ENCODE assay signal across 8 mouse cellular contexts in the genomic region with DNA sequence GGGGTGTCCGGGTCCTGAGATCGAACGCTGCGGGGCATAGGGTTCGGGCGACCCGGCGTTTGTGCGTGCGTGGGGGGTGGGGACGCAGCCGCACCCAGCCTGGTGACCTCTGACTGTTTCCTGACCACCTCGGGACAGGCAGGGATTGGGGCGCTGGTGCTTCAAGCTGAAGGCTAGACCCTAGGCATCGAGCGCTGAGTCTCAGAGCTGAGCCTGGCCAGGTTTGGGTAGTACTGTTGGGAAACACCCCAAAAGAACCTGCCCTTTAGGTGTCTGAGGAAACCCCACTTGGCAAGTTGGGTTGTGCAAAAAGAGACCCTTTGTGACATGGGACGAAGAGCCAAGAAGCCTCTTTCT. TPM values are rescaled to one million over a fixed set of nuclear protein-coding genes. Genes with fewer than 3 reads are reported as not detected.
DNase-seq lines count a peak whose midpoint lies in the region; ATAC-seq and TF ChIP-seq lines count a peak whose summit lies in the region.

A gene (minus strand): TSS at position 38 of the 357 bp plus-strand sequence.

- peak within 1 kb of the TSS; percentile 47 to 67; a peak in 3 of 4 replicates for H3K27ac ChIP-seq in heart, embryonic 14.5 days (replicated peaks in 1 of 2; ENCODE audit: control insufficient read depth in 1 of 2, insufficient read depth in 1 of 2, low read depth in 2 of 2, low read length in 2 of 2)
- H3K27ac ChIP-seq in hindbrain, embryonic 11.5 days (ENCODE audit: low read depth, low read length): peak within 1 kb of the TSS; percentile 63
- no peak within 1 kb of the TSS for H3K27ac ChIP-seq in liver, embryonic 14.5 days

- peak within 1 kb of the TSS; percentile 57 to 67 for H3K4me3 ChIP-seq in heart, embryonic 14.5 days (ENCODE audit: control insufficient read depth in 1 of 2, insufficient read depth in 1 of 2, low read depth in 1 of 2, low read length in 2 of 2)
- peak within 1 kb of the TSS; percentile 68 for H3K4me3 ChIP-seq in hindbrain, embryonic 11.5 days (ENCODE audit: low read depth, low read length)
- H3K4me3 ChIP-seq in liver, embryonic 14.5 days (ENCODE audit: insufficient read depth in 1 of 2, low read depth in 2 of 2, low read length in 2 of 2): peak within 1 kb of the TSS; percentile 44 to 54

- no peak for TF ChIP-seq CTCF in liver, embryonic 14.5 days (IDR thresholded peaks at IDR 0.05; ENCODE audit: low read depth)

- peaks cover 15 to 17% of the 10 kb centered on the region in 2 experiments for H3K4me1 ChIP-seq in heart, embryonic 14.5 days (ENCODE audit: control insufficient read depth in 2 of 2, insufficient read depth in 2 of 2, low read length in 2 of 2)
- no peaks in the 10 kb centered on the region for H3K4me1 ChIP-seq in hindbrain, embryonic 11.5 days (replicated peaks; ENCODE audit: control insufficient read depth, insufficient read depth, low read length)
- peaks cover 0 to 11% of the 10 kb centered on the region in 2 experiments; a peak in 1 of 4 replicates for H3K4me1 ChIP-seq in liver, embryonic 14.5 days (replicated peaks; ENCODE audit: control insufficient read depth in 2 of 2, insufficient read depth in 2 of 2, low read length in 1 of 2)

- peak within 1 kb of the TSS; percentile 78 for H3K9ac ChIP-seq in heart, embryonic 14.5 days (ENCODE audit: low read length)
- H3K9ac ChIP-seq in hindbrain, embryonic 11.5 days (ENCODE audit: low read depth, low read length): peak within 1 kb of the TSS; percentile 85
- peak within 1 kb of the TSS; percentile 16; the same call in 1 of the 2 replicates for H3K9ac ChIP-seq in liver, embryonic 14.5 days (replicated peaks)

- no peaks in the 10 kb centered on the region for H3K36me3 ChIP-seq in heart, embryonic 14.5 days (ENCODE audit: control insufficient read depth, insufficient read depth, low read length)
- H3K36me3 ChIP-seq in hindbrain, embryonic 11.5 days (ENCODE audit: control insufficient read depth, insufficient read depth, low read length): no peaks in the 10 kb centered on the region
- no peaks in the 10 kb centered on the region for H3K36me3 ChIP-seq in liver, embryonic 14.5 days (replicated peaks; ENCODE audit: control insufficient read depth, insufficient read depth, low read depth)

- H3K9me3 ChIP-seq in heart, embryonic 14.5 days (ENCODE audit: control insufficient read depth, low read length): no peaks in the 10 kb centered on the region
- H3K9me3 ChIP-seq in hindbrain, embryonic 11.5 days (ENCODE audit: control insufficient read depth, low read length): no peaks in the 10 kb centered on the region
- H3K9me3 ChIP-seq in liver, embryonic 14.5 days (ENCODE audit: control insufficient read depth, low read length): no peaks in the 10 kb centered on the region

- peak within 1 kb of the TSS; percentile 97 for H3K4me2 ChIP-seq in heart, embryonic 14.5 days (ENCODE audit: low read length)
- peak within 1 kb of the TSS; percentile 94 for H3K4me2 ChIP-seq in hindbrain, embryonic 11.5 days (replicated peaks; ENCODE audit: low read depth, low read length)
- peak within 1 kb of the TSS; percentile 84 for H3K4me2 ChIP-seq in liver, embryonic 14.5 days (ENCODE audit: low read depth)

- no peak for DNase-seq in heart, adult 18-20 months
- peak; percentile 40 for DNase-seq in R1 (ENCODE audit: low read depth, low spot score)
- DNase-seq in hindbrain, embryonic 11.5 days (ENCODE audit: low spot score): no peak
- DNase-seq in liver, embryonic 14.5 days (ENCODE audit: low read depth in 3 of 3, low spot score in 3 of 3): no peak
- no peak for DNase-seq in urinary bladder, adult 2 months (ENCODE audit: low spot score)
- DNase-seq in c-Kit-positive CD71-positive TER-119-positive erythroid progenitor cells, embryonic 14.5 days (ENCODE audit: low spot score): no peak
- no peak for DNase-seq in frontal cortex, postnatal 10 days (ENCODE audit: low spot score in 2 of 2)

- no peak for ATAC-seq in heart, embryonic 14.5 days (ENCODE audit: insufficient number of reproducible peaks, insufficient read depth, low FRiP score, low read depth)
- peak; percentile 62 for ATAC-seq in hindbrain, embryonic 11.5 days (ENCODE audit: low FRiP score)
- peak; percentile 14; the same call in 1 of the 2 replicates for ATAC-seq in liver, embryonic 14.5 days (ENCODE audit: insufficient read depth)

- 11% methylated on average over 16 of the region's 17 CpGs for WGBS in heart, embryonic 14.5 days
- 11% methylated on average over 17 of the region's 17 CpGs for WGBS in hindbrain, embryonic 11.5 days
- WGBS in liver, embryonic 14.5 days (ENCODE audit: insufficient replicate concordance): 6% methylated on average over 17 of the region's 17 CpGs

- no peaks in the 10 kb centered on the region for H3K27me3 ChIP-seq in heart, embryonic 14.5 days (ENCODE audit: control insufficient read depth, insufficient read depth, low read length)
- no peaks in the 10 kb centered on the region for H3K27me3 ChIP-seq in hindbrain, embryonic 11.5 days (ENCODE audit: control insufficient read depth, insufficient read depth, low read length)
- H3K27me3 ChIP-seq in liver, embryonic 14.5 days (ENCODE audit: control insufficient read depth, insufficient read depth, low read length): peaks cover 33% of the 10 kb centered on the region

- TF ChIP-seq EP300 in liver, embryonic 14.5 days (IDR thresholded peaks at IDR 0.05; ENCODE audit: low read depth): no peak

RNA-seq across cellular contexts. Expression of the gene that starts here (rescaled TPM):
- 9.2 and 9.5 TPM in 2 replicates for polyA plus RNA-seq in heart, embryonic 14.5 days (2014; fragmentation: Nextera tagmentation; extraction: Ambion mirVana)
- total RNA-seq in heart, adult 18-20 months (2021): 1 to 10 TPM in 1 of 2 experiments, under 1 TPM in 1; 0.75 to 1.1 TPM
- 46.1 TPM in 2 replicates for polyA plus RNA-seq in hindbrain, embryonic 11.5 days (2014; fragmentation: Nextera tagmentation; extraction: Ambion mirVana)
- polyA plus RNA-seq in liver, embryonic 14.5 days (2012; rRNA removed): 0.31 and 0.63 TPM in 2 replicates
- 1.3 and 1.7 TPM in 2 replicates for polyA plus RNA-seq in liver, embryonic 14.5 days (2014; fragmentation: Nextera tagmentation; extraction: Ambion mirVana)
- 2.9 and 4.1 TPM in 2 replicates for polyA plus RNA-seq in urinary bladder, adult 2 months (2012; rRNA removed)

Comparison
In these comparisons a context has a peak if more than half of its experiments do, and no peak if none do; other contexts are left out.
1. H3K9ac ChIP-seq: peak in every context shown above with its lines; median percentile 85 in hindbrain, embryonic 11.5 days; 78 in heart, embryonic 14.5 days; 16 in liver, embryonic 14.5 days.